35 mouse cellular contexts compared by ENCODE assay signal in genomic region chr6:110776046-110776445, GRCm38 (mm10).
"Had no signal": no experiment of that assay in that cellular context is flagged by ENCODE, and none has a peak within 500 bp of the region (broad histone marks: within the 10 kb centered on the region; RNA-seq: fewer than 3 reads in every experiment).

No protein-coding gene starts in this region.

- H3K4me2 ChIP-seq: heart, embryonic 11.5 days; heart, embryonic 12.5 days; heart, embryonic 13.5 days; heart, embryonic 15.5 days; hindbrain, embryonic 12.5 days; hindbrain, embryonic 13.5 days; hindbrain, embryonic 14.5 days; hindbrain, embryonic 15.5 days; kidney, embryonic 15.5 days had no signal

- DNase-seq: heart, postnatal 10 days; heart, postnatal 14 days; heart, postnatal 36 days; heart, postnatal 4 days; kidney, adult 11 months; kidney, adult 18-20 months; kidney, adult 2 months; kidney, adult 8-10 months; kidney, adult 9 months; kidney, postnatal 10 days; kidney, postnatal 14 days; kidney, postnatal 25 days; kidney, postnatal 36 days; kidney, postnatal 4 days; layer of hippocampus, adult 9-11 months; layer of hippocampus, postnatal 36 days had no signal

- H3K4me3 ChIP-seq: heart, embryonic 10.5 days; heart, embryonic 12.5 days; heart, embryonic 13.5 days; heart, embryonic 15.5 days; hindbrain, embryonic 10.5 days; hindbrain, embryonic 12.5 days; hindbrain, embryonic 13.5 days; hindbrain, embryonic 15.5 days; kidney, embryonic 15.5 days; layer of hippocampus, adult 2 months; left cerebral cortex, adult 2 months had no signal

- H3K36me3 ChIP-seq: heart, embryonic 10.5 days; heart, embryonic 12.5 days; heart, embryonic 13.5 days; heart, embryonic 15.5 days; hindbrain, embryonic 10.5 days; hindbrain, embryonic 12.5 days; hindbrain, embryonic 13.5 days; hindbrain, embryonic 15.5 days; kidney, embryonic 15.5 days had no signal

- H3K9me3 ChIP-seq: heart, embryonic 10.5 days; heart, embryonic 12.5 days; heart, embryonic 13.5 days; heart, embryonic 15.5 days; hindbrain, embryonic 10.5 days; hindbrain, embryonic 12.5 days; hindbrain, embryonic 13.5 days; hindbrain, embryonic 15.5 days; kidney, embryonic 15.5 days had no signal

- H3K9ac ChIP-seq: heart, embryonic 12.5 days; heart, embryonic 13.5 days; heart, embryonic 15.5 days; hindbrain, embryonic 12.5 days; hindbrain, embryonic 13.5 days; hindbrain, embryonic 14.5 days; hindbrain, embryonic 15.5 days; kidney, embryonic 15.5 days had no signal

- H3K4me1 ChIP-seq: heart, embryonic 10.5 days; heart, embryonic 12.5 days; heart, embryonic 13.5 days; heart, embryonic 15.5 days; hindbrain, embryonic 10.5 days; hindbrain, embryonic 12.5 days; hindbrain, embryonic 13.5 days; hindbrain, embryonic 15.5 days; kidney, embryonic 15.5 days had no signal

- H3K27ac ChIP-seq: heart, embryonic 10.5 days; heart, embryonic 13.5 days; heart, embryonic 15.5 days; hindbrain, embryonic 10.5 days; hindbrain, embryonic 12.5 days; hindbrain, embryonic 13.5 days; hindbrain, embryonic 14.5 days; hindbrain, embryonic 15.5 days; hindbrain, postnatal 0 days; kidney, embryonic 15.5 days; kidney, postnatal 0 days; layer of hippocampus, adult 2 months; left cerebral cortex, adult 2 months had no signal

- ATAC-seq: hindbrain, embryonic 16.5 days; hindbrain, postnatal 0 days; inflammation-experienced regulatory T-cells, adult 6 months; intestine, embryonic 16.5 days; intestine, postnatal 0 days had no signal

- H3K27me3 ChIP-seq: heart, embryonic 12.5 days; heart, embryonic 13.5 days; heart, embryonic 15.5 days; hindbrain, embryonic 12.5 days; hindbrain, embryonic 13.5 days; hindbrain, embryonic 15.5 days; kidney, embryonic 15.5 days had no signal
